Mouse (Mus musculus) lung, postnatal 4 days (tissue): ENCODE measurements at regions not wholly inside any gene's neighbourhood (a gene's known extent, or its start where the extent isn't known, plus 50 kb on each side); places are given as distances from the start of the nearest gene placed in this dataset.
"Not testable (repeated sequence)": the region's sequence is repeated elsewhere in the genome, so short reads cannot be mapped to it uniquely, and the experiment has no call there.

ENCODE experiments used
- DNase-seq, 2 experiments: peaks; one replicate each; pipeline ENCODE4 v3.0.0; 2021

GRCm38 (mm10) chr13:5920422-5920821 lies 59.1 kb downstream of the Klf6 start:
- no peak for DNase-seq

GRCm38 (mm10) chr13:5931433-5931832 lies 70.2 kb downstream of the Klf6 start:
- DNase-seq, result no peak

GRCm38 (mm10) chr13:5937436-5937835 lies 76.2 kb downstream of the Klf6 start:
- no peak for DNase-seq

- no peak for DNase-seq
Observed at GRCm38 (mm10) chr13:5937970-5938369, 76.7 kb downstream of the Klf6 start.

- DNase-seq, result no peak
Observed at GRCm38 (mm10) chr13:5939368-5939767, 78.1 kb downstream of the Klf6 start.

GRCm38 (mm10) chr13:5952863-5953262 lies 91.6 kb downstream of the Klf6 start:
- DNase-seq, result no peak

GRCm38 (mm10) chr13:5955121-5955520 lies 93.8 kb downstream of the Klf6 start:
- not testable (repeated sequence) for DNase-seq

- DNase-seq, result no peak
Observed at GRCm38 (mm10) chr13:5956145-5956544, 94.9 kb downstream of the Klf6 start.

- no peak for DNase-seq
Observed at GRCm38 (mm10) chr13:5962947-5963346, 101.7 kb downstream of the Klf6 start.

GRCm38 (mm10) chr13:5964626-5965025 lies 103.3 kb downstream of the Klf6 start:
- no peak for DNase-seq

GRCm38 (mm10) chr13:5978615-5979014 lies 117.3 kb downstream of the Klf6 start:
- DNase-seq, result no peak

GRCm38 (mm10) chr13:5987491-5987890 lies 126.2 kb downstream of the Klf6 start:
- DNase-seq, result no peak

- no peak for DNase-seq
Observed at GRCm38 (mm10) chr13:5988407-5988806, 127.1 kb downstream of the Klf6 start.

GRCm38 (mm10) chr13:6000559-6001217 lies 139.4 kb downstream of the Klf6 start:
- DNase-seq, result no peak

GRCm38 (mm10) chr13:6001218-6001564 lies 139.9 kb downstream of the Klf6 start:
- DNase-seq, result no peak

GRCm38 (mm10) chr13:6005901-6006300 lies 144.6 kb downstream of the Klf6 start:
- DNase-seq, result no peak

GRCm38 (mm10) chr13:6009671-6010070 lies 148.4 kb downstream of the Klf6 start:
- no peak for DNase-seq

GRCm38 (mm10) chr13:6027207-6027606 lies 165.9 kb downstream of the Klf6 start:
- no peak for DNase-seq

GRCm38 (mm10) chr13:6028878-6029277 lies 167.6 kb downstream of the Klf6 start:
- no peak for DNase-seq

GRCm38 (mm10) chr13:6029461-6029860 lies 168.2 kb downstream of the Klf6 start:
- DNase-seq, result no peak

- no peak for DNase-seq
Observed at GRCm38 (mm10) chr13:6030128-6030527, 168.8 kb downstream of the Klf6 start.

GRCm38 (mm10) chr13:6040132-6040531 lies 178.8 kb downstream of the Klf6 start:
- DNase-seq, result no peak

GRCm38 (mm10) chr13:6040663-6041062 lies 179.4 kb downstream of the Klf6 start:
- no peak for DNase-seq

GRCm38 (mm10) chr13:6042495-6042894 lies 181.2 kb downstream of the Klf6 start:
- no peak for DNase-seq

- peak; percentile 39 to 64 for DNase-seq
Observed at GRCm38 (mm10) chr13:6059515-6060228, 198.4 kb downstream of the Klf6 start.
